Mouse (Mus musculus) kidney, embryonic 16.5 days (tissue): Measurements from ENCODE around the gene Larp1b. TPM values are rescaled to one million over a fixed set of nuclear protein-coding genes. Genes with fewer than 3 reads are reported as not detected.

Experiments
- ATAC-seq: fragments of 200-750 bp; cut with Nextera tagmentation; 2 replicates; pipeline ENCODE4 v1.8.0; 2017; ENCODE audit warnings: moderate TSS enrichment; ENCODE audit not compliant: low FRiP score, low TSS enrichment
- H3K27ac ChIP-seq: fragments of 300-500 bp; sonication (generic); 2 replicates; pipeline ENCODE4 v1.5.1; 2014; ENCODE audit warnings: low read length
- H3K27me3 ChIP-seq: fragments of 300-500 bp; sonication (generic); 2 replicates; pipeline ENCODE4 v1.6.1; 2014; ENCODE audit warnings: low read length, control low read depth, mixed read lengths; ENCODE audit not compliant: insufficient read depth
- H3K36me3 ChIP-seq: fragments of 300-500 bp; sonication (generic); 2 replicates; pipeline ENCODE4 v1.6.1; 2014; ENCODE audit warnings: low read length, control low read depth, mixed read lengths; ENCODE audit not compliant: insufficient read depth
- H3K4me1 ChIP-seq: fragments of 300-500 bp; sonication (generic); 2 replicates; pipeline ENCODE4 v1.6.1; 2014; ENCODE audit warnings: low read length, control low read depth, mixed read lengths; ENCODE audit not compliant: insufficient read depth
- H3K4me2 ChIP-seq: fragments of 300-500 bp; sonication (generic); replicated peaks from 2 replicates; pipeline ENCODE4 v1.6.1; 2014; ENCODE audit warnings: low read depth, low read length
- H3K4me3 ChIP-seq: fragments of 300-500 bp; sonication (generic); 2 replicates; pipeline ENCODE4 v1.5.1; 2014; ENCODE audit warnings: mild to moderate bottlenecking, low read length
- H3K9ac ChIP-seq: fragments of 300-500 bp; sonication (generic); replicated peaks from 2 replicates; pipeline ENCODE4 v1.6.1; 2014; ENCODE audit warnings: low read length
- H3K9me3 ChIP-seq: fragments of 300-500 bp; sonication (generic); 2 replicates; pipeline ENCODE4 v1.6.1; 2016; ENCODE audit warnings: low read length, control low read depth
- WGBS: fragments of 180-500 bp; shearing (Covaris S2); extraction: QIAGEN DNeasy Blood & Tissue Kit; methylation state at CpG from one replicate; pipeline ENCODE4 v1.1.7; 2014; 5-methylcytosine and 5-hydroxymethylcytosine counted together
- polyA plus RNA-seq: library from polyadenylated mRNA; unstranded; fragments of >200 nt; fragmentation: Nextera tagmentation; extraction: Ambion mirVana; gene quantifications from 2 replicates; pipeline ENCODE4 v1.2.1, GENCODE M21; 2015

The Larp1b gene
- polyA plus RNA-seq, 1 experiment from 2014 or later, result 10.5 TPM

DNA sequence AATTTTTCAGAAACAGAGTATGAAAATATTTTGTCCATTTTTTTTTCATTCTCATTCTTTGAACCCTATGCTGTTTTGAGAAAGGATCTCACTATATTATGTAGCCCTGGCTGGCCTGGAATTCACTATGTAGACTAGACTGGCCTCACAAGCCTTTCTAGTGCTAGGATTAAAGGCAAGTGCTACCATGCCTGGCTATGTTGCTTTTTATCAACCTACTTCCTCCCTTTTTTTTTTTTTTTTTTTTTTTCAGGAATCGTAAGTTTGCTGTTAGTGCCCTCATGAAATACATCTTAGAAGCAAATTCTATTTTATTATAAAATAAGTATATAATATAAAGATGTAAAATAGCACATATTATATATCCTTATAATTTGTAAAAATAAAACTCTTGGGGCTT lies 5.2 kb downstream of the Larp1b start:
- no peak for ATAC-seq
- no peaks in the 10 kb centered on the region for H3K27me3 ChIP-seq
- H3K4me3 ChIP-seq, result no peak overlapping the region
- H3K27ac ChIP-seq, result no peak overlapping the region
- no peaks in the 10 kb centered on the region for H3K4me1 ChIP-seq
- no peaks in the 10 kb centered on the region for H3K36me3 ChIP-seq
- H3K9ac ChIP-seq, result no peak overlapping the region
- no peak overlapping the region for H3K4me2 ChIP-seq
- WGBS, result 90% methylated on average over 1 of the region's 1 CpGs
- no peaks in the 10 kb centered on the region for H3K9me3 ChIP-seq

- Histone ChIP-seq H3K4me3 (no peak overlapping the region), H3K9ac (no peak overlapping the region), H3K27me3 (no peaks in the 10 kb centered on the region), H3K36me3 (no peaks in the 10 kb centered on the region), H3K4me2 (no peak overlapping the region), H3K27ac (no peak overlapping the region), H3K9me3 (no peaks in the 10 kb centered on the region), H3K4me1 (no peaks in the 10 kb centered on the region)
- no peak for ATAC-seq
Observed at GRCm38 (mm10) chr3:40958831-40959230, 9.2 kb downstream of the Larp1b start.

DNA sequence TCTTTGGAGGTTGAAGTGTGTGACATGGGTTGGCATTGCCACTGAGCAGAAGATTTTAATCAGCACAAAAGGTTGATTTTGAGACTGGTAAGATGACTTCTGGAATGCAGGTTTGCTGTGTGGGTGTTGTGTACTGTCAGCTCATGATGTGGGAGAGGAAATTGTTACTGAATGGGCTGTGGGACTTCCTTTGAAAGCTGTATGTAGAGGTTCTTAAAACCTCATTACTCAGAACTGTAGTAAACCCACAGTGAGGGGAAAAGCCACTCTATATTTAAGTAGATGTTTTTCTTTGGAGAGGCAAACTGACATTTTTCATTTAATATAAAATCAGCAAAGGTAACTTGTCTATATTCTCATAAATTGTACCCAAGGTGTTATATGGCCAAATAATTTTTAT lies 31.1 kb downstream of the Larp1b start:
- no peak for ATAC-seq
- H3K9ac ChIP-seq, result no peak overlapping the region
- no peak overlapping the region for H3K27ac ChIP-seq
- no peaks in the 10 kb centered on the region for H3K27me3 ChIP-seq
- H3K4me3 ChIP-seq, result no peak overlapping the region
- no peaks in the 10 kb centered on the region for H3K36me3 ChIP-seq
- no peaks in the 10 kb centered on the region for H3K4me1 ChIP-seq
- H3K9me3 ChIP-seq, result no peaks in the 10 kb centered on the region
- no peak overlapping the region for H3K4me2 ChIP-seq

DNA sequence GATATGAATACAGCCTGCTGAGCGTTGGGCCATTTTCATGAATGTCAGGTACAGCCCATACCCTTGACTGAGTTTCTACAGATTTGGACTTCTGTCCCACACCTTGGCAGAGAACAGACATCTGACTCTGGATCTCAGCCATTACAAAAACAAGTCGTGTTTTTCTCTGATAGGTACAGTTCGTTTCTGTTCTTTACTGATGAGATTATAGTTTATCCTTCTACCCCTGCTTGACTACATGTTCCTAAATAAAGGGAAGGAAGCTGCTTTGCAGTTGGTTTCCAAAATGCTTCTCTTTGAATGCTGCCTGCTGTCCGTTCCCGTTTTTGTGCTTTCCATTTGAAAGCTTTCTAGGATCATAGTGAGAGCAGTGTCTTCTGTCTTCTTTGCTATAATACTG lies 37.9 kb downstream of the Larp1b start:
- Histone ChIP-seq H3K4me1 (no peaks in the 10 kb centered on the region), H3K27ac (no peak overlapping the region), H3K27me3 (no peaks in the 10 kb centered on the region), H3K4me3 (no peak overlapping the region), H3K4me2 (no peak overlapping the region), H3K9ac (no peak overlapping the region), H3K36me3 (no peaks in the 10 kb centered on the region), H3K9me3 (no peaks in the 10 kb centered on the region)
- 76% methylated on average over 5 of the region's 5 CpGs for WGBS
- no peak for ATAC-seq

GRCm38 (mm10) chr3:40988722-40989121 lies 39.1 kb downstream of the Larp1b start:
- no peaks in the 10 kb centered on the region for H3K9me3 ChIP-seq
- H3K4me2 ChIP-seq, result no peak overlapping the region
- H3K4me3 ChIP-seq, result no peak overlapping the region
- ATAC-seq, result no peak
- no peak overlapping the region for H3K27ac ChIP-seq
- H3K36me3 ChIP-seq, result no peaks in the 10 kb centered on the region
- no peak overlapping the region for H3K9ac ChIP-seq
- no peaks in the 10 kb centered on the region for H3K27me3 ChIP-seq
- no peaks in the 10 kb centered on the region for H3K4me1 ChIP-seq
- 74% methylated on average over 2 of the region's 2 CpGs for WGBS

- Histone ChIP-seq H3K9ac (no peak overlapping the region), H3K36me3 (no peaks in the 10 kb centered on the region), H3K27me3 (no peaks in the 10 kb centered on the region), H3K4me3 (no peak overlapping the region), H3K9me3 (no peaks in the 10 kb centered on the region), H3K27ac (no peak overlapping the region), H3K4me1 (no peaks in the 10 kb centered on the region), H3K4me2 (no peak overlapping the region)
- ATAC-seq, result no peak
- 67% methylated on average over 3 of the region's 3 CpGs for WGBS
Observed at GRCm38 (mm10) chr3:40991541-40991940, 41.9 kb downstream of the Larp1b start.

GRCm38 (mm10) chr3:40995161-40995560 lies 45.5 kb downstream of the Larp1b start:
- no peak for ATAC-seq
- H3K4me3 ChIP-seq, result no peak overlapping the region
- H3K9me3 ChIP-seq, result no peaks in the 10 kb centered on the region
- H3K9ac ChIP-seq, result no peak overlapping the region
- no peaks in the 10 kb centered on the region for H3K4me1 ChIP-seq
- no peaks in the 10 kb centered on the region for H3K36me3 ChIP-seq
- WGBS, result 51% methylated on average over 1 of the region's 1 CpGs
- H3K4me2 ChIP-seq, result no peak overlapping the region
- H3K27me3 ChIP-seq, result no peaks in the 10 kb centered on the region
- H3K27ac ChIP-seq, result no peak overlapping the region

DNA sequence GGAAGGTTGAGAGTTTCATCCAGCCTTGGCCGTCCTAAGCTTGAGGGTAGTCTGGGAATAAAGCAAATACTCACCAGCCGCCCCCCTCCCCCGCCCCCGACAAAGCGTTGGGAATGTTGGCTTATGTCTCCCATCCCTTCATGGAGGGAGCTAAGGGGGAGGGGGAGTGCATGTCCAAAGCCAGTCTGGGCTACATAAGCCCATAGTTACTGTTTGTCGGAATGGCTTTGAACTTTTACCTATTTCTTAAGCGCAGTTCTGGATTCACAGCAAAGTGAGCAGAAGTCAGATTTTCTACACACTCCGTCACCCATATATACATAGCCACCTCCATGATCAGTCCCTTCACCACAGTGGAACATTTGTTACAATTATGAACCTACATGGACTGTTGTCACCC lies 59.7 kb downstream of the Larp1b start:
- H3K9me3 ChIP-seq, result no peaks in the 10 kb centered on the region
- H3K4me1 ChIP-seq, result no peaks in the 10 kb centered on the region
- H3K4me3 ChIP-seq, result no peak overlapping the region
- no peak overlapping the region for H3K9ac ChIP-seq
- no peaks in the 10 kb centered on the region for H3K27me3 ChIP-seq
- H3K36me3 ChIP-seq, result no peaks in the 10 kb centered on the region
- 76% methylated on average over 8 of the region's 8 CpGs for WGBS
- no peak overlapping the region for H3K4me2 ChIP-seq
- ATAC-seq, result no peak
- no peak overlapping the region for H3K27ac ChIP-seq

- H3K27ac ChIP-seq, result no peak overlapping the region
- no peak overlapping the region for H3K4me3 ChIP-seq
- ATAC-seq, result no peak
- no peaks in the 10 kb centered on the region for H3K27me3 ChIP-seq
- H3K36me3 ChIP-seq, result no peaks in the 10 kb centered on the region
- no peaks in the 10 kb centered on the region for H3K9me3 ChIP-seq
- no peaks in the 10 kb centered on the region for H3K4me1 ChIP-seq
- no peak overlapping the region for H3K9ac ChIP-seq
- WGBS, result 92% methylated on average over 3 of the region's 3 CpGs
- H3K4me2 ChIP-seq, result no peak overlapping the region
Observed at GRCm38 (mm10) chr3:41009990-41010389, 60.4 kb downstream of the Larp1b start.

GRCm38 (mm10) chr3:41010701-41011100 lies 61.1 kb downstream of the Larp1b start:
- 72% methylated on average over 6 of the region's 6 CpGs for whole genome bisulfite sequencing
- Histone ChIP-seq H3K4me2 (no peak overlapping the region), H3K36me3 (no peaks in the 10 kb centered on the region), H3K4me3 (no peak overlapping the region), H3K4me1 (no peaks in the 10 kb centered on the region), H3K27me3 (no peaks in the 10 kb centered on the region), H3K9ac (no peak overlapping the region), H3K27ac (no peak overlapping the region), H3K9me3 (no peaks in the 10 kb centered on the region)
- ATAC-seq, result no peak

DNA sequence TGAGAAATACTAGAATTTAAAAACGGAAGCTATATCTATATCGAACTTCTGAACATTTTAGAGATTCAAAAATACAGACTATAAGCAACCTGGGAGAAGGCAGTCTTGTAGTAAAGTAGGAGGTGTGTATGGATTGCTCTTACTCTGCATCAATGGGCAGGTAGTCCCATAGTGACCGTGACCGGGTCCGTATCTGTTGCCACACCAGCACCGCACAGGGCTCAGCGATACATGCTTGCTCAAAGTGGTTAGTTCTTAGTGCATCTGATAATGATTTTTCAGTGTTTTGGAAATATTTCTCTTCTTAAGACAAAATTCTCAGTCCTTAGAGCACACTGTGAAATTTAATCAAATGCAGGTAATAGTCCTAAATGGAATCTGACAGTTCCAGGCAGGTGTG lies 62.8 kb downstream of the Larp1b start:
- no peaks in the 10 kb centered on the region for H3K9me3 ChIP-seq
- 92% methylated on average over 7 of the region's 7 CpGs for WGBS
- no peak overlapping the region for H3K4me3 ChIP-seq
- H3K27ac ChIP-seq, result no peak overlapping the region
- H3K4me2 ChIP-seq, result no peak overlapping the region
- no peak for ATAC-seq
- H3K9ac ChIP-seq, result no peak overlapping the region
- no peaks in the 10 kb centered on the region for H3K4me1 ChIP-seq
- no peaks in the 10 kb centered on the region for H3K27me3 ChIP-seq
- H3K36me3 ChIP-seq, result no peaks in the 10 kb centered on the region
